Mouse (Mus musculus) thymus, postnatal 10 days (tissue): ENCODE measurements around the gene Fbp1.
A peak's percentile ranks its signal among the peaks of the same experiment; 100 is the strongest.
"Not testable (repeated sequence)": the region's sequence is repeated elsewhere in the genome, so short reads cannot be mapped to it uniquely, and the experiment has no call there.

Source experiments
- DNase-seq, 2 experiments: peaks; one replicate each; pipeline ENCODE4 v3.0.0; 2021; ENCODE audit warnings: low spot score in 2 of 2

Gene Fbp1

DNA sequence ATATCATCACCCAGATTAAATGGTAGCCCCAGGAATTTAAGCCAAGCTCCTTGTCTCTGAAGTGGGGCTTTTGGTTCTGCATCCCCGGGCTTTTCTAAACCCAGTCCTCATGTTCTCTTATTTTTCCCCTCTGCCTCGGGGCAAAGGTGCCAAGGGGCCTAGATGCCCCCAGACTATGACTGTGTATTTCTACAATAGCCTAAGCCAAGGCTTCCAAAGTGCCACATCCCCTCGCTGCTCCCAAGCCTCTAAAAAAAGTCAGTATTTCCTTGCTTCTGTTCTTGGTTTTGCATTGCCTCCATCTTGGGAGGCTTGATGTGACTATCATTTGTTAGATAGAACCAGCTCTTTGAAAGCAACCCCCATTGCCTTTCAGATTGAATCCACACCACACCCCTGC is 3.5 kb downstream of the Fbp1 start:
- DNase-seq: no peak

DNA sequence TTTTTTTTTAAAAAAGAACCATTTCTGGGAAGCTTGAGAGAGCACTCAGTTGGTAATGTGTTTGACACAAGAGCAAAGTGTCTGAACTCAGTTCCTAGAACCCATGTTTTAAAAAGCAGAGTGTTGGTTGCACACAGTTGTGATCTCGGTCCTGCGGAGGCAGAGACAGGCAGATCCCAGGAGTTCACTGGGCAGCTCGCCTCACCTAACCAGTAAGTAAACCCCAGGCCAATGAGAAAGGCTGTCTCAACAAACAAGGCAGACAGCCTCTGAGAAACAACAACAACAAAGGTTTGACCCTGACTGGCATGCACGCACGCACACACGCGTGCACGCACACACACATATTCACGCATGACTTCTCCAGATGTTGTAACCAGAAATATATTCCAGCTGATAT is 4.2 kb downstream of the Fbp1 start:
- DNase-seq: no peak

DNA sequence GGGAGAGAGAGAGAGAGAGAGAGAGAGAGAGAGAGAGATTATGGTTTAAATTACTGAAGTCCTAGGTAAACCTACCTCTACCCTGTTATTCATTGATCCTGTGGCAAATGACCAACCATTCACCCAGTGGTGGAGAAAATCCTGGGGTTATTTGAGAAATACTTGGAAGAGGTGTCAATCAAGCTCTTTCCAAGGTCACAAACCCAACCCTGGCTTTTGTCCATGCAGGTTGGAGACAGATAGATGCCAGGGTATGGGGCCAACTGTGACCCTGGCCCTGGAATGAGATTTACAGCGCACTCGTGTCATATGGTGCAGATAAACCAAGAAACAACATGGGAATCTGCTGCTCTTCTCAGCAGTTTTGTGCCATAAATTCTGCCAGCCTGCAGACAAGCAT is 4.6 kb downstream of the Fbp1 start:
- no peak for DNase-seq

DNA sequence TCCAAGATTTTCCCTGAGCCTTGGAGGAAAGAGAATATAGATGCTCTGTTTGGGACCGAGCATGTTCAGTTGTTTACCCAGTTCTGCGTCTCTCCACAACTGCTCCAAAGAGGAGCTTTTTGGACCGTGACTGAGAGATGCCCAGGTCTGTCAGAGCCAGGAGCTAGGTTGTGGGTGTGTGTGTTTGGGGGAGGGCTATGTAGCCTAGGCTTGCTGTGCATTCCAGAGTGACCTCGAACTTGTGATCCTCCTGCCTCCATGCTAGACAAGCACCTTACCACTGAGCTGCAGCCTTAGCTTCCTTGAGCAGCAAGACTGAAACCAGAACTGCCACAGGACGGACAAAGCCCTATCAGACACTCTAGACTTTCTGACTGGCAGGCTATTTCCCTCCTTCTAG is 5.2 kb downstream of the Fbp1 start:
- DNase-seq: no peak

DNA sequence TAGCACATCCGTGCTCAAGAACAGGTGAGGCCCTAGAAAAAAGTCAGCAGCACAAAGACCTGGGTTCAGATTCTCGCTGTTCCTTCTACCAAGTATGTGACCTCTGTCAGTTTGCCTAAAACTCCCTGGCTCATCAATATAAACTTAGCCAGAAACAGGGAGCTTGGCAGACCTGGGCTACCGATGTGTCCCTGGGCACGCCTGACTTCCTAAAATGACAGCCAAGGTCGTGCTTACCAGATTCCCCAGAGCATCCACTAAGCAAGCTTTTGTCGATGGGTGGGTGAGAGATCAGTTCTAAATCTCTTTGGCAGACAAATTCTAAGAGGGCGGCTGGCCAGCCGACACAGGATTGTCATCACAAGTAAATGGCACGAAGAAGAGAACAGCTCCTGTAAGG is 6.7 kb downstream of the Fbp1 start:
- no peak for DNase-seq

DNA sequence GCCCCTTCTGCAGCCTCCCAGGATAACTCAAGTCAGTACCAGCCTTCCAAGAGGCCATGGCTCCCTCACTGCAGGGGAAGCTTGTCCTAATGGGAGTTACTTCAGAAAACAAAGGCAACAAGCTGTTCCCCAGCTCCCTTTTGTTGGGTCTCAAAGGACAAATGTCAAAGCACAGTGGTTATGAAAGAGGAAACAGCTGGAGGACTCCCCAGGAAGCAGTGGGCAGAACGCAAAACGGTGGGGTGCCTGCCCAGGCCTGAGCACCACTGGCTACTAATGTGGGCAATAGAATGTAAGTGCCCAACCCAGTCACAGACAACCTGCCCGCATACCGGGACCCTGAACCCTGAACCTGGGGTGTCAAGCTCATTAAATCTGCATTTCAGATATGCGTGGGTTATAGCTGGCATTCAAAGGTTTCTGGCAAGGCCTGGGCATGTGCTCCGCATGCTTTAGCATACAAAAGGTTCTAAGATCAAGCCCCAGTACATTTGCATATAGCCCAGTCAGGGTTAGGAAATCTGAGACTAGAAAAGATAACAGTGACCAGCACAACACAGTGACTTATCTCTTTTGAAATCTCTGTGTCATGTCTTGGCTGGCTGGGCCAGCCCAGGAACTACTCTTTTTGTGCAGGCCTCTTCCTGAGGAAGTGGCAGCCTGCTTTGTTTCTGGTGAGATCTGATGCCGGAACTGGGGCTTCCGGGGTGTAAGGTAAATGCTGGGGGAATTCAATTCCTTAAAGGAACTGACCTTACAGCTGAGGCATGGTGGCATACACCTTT is 8.1 kb downstream of the Fbp1 start:
- peak; percentile 36 to 37 for DNase-seq

DNA sequence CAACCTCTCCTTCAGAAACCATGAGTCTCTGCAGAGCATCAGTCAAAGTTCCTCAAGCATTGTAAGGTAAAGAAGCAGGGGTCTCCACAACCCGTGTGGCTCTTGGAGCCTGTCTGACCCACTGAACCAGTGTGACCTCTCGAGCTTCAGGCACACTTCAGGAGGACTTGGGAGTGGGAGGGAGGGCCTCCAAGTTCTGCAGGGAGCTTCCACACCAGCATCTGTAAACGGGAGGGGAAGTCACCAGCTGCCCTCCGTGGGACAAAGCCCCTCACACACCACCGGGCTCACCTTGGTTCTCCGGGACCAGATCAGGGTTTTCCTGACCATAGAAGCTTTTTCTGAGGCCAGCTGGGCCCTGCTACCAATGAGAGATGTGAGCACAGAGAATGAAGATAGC is 8.7 kb downstream of the Fbp1 start:
- DNase-seq: no peak

DNA sequence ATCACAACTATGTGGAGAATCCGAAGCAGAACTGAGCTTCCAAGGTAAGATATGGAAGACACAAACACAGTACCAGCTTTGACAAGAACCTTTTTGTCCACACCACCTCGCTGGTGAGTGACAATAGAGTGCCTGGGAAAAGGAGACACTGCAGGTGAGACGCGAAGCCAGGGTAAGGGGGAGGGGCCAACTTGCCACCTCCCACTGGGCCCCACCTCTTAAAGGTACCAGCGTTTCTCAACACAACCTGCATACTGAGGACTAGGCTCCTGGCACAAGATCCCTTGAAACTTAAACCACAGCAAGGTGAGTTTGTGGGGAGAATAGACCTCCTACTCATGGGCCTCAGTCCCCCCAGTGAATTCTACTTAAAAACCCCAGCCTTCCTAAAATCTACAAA is 10.8 kb downstream of the Fbp1 start:
- no peak for DNase-seq

DNA sequence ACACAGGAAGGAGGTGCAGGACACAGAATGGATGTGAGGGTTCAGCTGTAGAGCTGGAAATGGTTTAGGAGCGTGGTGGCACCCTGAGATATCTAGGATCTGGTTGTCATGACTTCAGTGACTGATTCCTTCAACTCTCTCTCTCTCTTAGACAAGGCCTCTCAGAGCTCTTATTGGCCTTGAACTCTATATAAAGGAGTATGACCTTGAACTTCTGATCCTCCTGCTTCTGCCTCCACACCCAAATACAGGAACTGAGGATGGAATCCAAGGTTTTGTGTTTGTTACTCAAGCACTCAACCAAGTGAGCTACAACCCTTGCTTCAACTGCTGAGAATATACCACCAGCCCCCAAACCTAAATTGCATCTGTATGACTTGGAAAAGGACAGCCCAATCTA is 12.0 kb downstream of the Fbp1 start:
- no peak for DNase-seq

DNA sequence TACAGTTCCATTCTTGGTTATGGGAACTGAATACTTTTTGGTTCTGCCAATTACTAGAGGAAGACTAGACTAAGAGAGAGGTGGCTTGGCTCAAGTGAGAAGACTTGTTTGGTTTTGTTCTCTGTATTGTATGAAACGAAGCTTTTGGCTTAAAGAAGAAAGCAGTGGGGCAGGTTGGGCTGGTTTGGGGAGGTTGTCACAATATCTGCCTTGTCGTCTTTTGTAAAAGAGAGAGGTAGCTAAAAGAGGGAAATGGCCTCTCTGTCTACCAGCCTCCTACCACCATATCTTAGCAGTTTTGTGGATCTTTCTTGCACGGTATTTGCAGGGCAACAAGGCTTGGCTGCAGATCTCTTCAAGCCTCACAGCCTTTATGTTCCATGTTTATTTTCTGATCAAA is 15.8 kb downstream of the Fbp1 start:
- DNase-seq: no peak

DNA sequence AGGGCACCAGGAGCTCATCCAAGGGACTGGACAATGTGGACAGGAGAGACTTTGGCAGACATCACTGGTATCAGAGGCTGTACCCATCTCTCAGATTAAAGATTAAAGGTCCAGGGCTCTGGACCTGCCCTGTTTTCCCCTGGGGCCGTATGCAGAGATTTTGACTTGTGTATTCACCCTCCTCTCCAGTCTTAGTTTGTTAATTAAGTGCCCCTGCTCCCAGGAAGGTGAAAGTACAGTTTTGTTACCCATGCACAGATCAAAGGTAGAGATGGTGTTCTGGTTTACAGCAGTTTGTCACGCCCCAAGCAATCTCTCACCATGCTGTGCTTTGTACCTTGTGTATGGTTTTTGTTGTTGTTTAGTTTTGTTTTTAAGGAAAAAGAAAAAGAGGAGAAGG is 17.5 kb downstream of the Fbp1 start:
- DNase-seq: no peak

DNA sequence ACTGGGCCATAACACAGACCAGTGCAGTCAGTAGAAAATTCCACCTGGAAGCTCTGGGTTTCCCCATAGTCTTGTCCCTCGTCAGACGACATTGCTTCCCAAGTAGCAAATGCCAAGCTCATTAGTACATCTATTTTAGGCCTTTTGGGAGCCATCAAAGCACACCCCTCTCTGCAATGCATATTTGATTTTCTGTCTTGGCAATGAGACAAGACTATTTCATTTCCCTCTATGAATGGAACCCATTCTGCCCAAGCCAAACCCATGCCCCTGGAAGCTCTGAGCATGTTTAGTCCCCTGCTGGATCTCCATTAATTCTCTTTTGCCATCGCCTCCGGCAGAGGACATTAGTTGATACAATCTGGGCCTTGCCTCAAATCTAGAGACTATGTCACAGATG is 21.3 kb downstream of the Fbp1 start:
- DNase-seq: no peak

DNA sequence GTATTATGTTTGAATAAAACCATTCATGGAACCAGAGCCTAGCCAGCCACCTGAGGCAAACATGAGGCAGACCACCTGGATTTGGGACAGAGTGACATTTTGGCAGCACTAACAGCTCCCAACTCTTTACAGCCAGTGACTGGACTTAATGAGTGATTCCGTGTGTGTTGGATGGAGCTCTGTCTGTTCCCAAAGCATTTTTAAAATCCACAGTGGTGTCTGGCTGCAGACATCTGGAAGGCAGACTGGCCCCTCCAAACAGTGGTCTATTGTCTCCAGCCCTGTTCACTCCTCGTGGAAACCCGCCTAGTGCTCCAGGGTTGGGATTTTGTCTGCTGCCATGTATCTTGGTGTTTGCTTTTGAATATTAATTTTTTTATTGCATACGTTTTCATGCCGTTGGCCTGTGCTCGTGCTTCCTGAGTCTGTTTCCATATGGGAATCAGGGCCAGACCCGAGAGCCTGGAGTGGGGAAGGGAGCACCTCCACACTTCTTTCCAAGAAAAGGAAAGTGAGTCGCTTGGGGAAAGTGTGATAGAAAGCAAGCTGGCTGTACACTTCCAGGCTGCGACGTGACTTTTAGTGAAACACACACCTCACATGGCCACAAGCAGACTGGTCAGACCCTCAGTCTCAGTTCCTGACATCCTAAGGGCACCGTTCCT is 22.3 kb downstream of the Fbp1 start:
- DNase-seq: no peak

DNA sequence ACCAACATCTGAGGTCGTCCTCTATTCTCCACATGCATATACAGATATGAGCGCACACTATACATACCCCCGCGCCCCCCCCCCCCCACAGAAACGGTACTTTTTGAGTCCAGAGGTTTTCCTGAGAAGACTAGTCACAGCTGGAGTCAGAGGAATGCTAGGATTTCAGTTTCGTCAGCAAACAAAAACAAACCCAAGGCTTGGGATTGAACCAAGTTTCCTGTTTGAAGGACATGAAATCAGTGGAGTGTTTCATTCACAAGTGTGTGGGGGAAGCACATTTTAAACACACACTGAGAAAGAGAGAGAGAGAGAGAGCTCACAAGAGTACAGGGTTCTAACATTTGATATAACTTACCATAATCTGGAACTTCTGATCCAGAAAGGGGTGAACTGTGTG is 24.3 kb downstream of the Fbp1 start:
- DNase-seq: no peak

DNA sequence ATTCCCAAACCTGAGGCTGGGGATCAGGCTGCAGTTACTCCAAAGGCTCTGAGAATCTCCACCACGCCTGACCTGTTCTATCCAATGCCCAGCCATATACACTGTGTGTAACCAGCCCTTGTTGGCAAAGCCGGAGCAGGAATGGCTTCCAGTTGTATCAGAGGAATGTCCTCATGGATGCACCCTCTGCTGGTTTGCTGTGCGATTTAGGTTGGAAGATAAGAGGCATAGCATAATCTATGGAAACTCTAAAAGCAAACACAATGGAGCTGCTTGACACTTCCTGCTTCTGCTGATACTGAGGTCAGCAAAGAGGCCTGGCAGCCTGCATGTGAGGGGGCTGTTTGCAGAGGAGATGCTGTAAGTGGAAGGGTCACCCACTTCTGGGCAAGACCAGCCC is 25.2 kb downstream of the Fbp1 start:
- DNase-seq: no peak

DNA sequence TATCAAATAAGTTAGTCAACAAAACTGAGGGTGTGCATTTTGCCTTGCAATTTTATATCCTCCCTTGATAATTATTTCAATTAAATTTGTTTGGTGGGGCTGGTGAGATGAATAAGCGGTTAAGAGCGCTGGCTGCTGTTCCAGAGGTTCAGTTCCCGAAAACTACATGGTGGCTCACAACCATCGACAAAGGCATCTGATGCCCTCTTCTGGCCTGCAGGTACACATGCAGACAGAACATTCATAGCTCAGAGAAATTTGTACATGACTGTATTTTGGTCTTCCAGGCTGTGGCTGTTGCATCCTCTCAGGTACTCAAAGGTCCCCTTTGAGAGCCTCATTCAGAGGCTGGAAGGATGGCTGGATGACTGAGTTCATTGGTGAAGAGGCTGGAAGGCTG is 28.0 kb downstream of the Fbp1 start:
- no peak for DNase-seq

DNA sequence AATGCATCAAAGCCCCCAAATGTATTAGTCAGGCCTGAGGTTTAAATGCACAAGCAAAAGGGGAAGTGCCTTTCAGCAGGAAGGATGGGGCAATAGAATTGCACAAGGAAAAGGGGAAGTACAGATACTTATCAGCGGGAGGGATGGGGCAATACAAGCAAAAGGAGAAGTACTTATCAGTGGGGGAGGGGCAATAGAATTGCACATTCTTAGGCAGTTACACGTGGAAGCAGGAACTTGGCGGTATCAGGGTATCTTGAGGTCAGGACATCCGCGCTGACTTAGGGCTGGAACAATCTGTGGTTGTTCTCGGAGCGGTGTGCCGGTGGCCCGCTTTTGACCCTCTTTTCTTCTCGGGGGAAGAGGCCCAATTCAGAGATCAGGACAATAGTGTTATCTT is 28.8 kb downstream of the Fbp1 start:
- not testable (repeated sequence) for DNase-seq

DNA sequence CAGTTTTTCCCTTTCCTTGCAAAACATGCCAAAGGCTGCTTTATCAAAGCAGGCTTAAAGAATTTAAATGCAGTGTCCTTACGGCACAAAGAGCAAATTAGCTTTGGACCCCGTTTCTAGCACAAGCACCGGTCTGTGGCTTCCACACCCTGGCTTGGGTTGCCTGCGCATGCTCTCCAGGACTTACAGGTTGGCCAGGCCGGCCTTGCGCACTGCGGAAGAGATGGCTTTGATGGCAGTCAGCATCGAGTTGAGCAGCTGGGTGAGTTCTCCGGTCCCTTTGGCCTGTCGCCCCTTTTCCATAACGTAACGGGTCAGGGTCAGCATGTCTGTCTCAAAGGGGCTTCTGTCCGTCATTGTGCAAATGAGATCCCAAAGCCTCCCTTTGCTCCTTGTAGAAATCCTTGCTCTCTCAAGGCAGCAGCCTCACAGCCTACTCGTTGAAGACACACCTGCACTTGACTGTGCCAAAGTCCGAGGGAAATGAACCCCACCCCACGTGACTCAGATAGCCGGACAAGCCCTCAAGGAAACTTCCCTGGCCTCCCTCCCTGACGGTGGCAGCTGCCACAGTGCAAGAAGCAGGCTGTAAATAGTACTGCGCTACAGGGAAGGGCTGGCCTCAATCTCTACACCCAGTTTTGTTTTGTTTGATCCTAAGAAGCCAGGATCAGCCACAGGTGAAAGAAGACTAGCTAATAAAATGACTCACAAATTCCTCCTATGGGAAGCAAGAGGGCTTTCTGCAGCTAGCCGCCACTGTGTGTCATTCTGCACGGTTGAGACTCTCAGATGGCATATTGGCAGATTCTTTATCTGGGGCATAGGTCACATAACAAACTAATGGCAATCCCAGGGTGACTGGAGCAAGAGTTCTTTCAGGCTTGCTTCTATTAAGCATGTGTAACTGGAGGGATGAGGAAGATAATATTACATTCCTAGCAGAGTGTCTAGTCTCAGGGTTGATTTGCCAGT is 29.9 kb downstream of the Fbp1 start, which contains the start of gene Fbp2:
Gene Fbp2 (minus strand): TSS at position 482 of the 975 bp plus-strand sequence.
- DNase-seq: no peak

DNA sequence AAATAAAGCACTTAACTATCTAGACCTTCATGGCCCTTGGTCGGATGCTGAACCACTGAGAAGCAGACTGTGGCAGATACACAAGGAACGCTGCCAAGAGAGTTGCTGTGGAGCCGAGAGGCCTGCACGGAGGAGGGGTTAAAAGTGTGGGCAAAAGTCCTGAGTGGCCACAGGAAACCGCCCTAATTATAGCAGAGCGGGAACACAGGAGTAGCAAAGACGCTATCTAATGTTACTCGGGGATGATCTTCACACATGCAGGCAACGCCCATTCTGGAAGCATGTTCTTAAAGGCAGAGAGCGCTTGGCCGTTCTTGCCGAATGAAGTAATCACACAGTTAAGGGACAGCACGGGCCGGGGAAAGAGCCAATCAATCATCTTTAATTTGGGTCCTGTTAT is 31.2 kb downstream of the Fbp1 start:
- DNase-seq: no peak

DNA sequence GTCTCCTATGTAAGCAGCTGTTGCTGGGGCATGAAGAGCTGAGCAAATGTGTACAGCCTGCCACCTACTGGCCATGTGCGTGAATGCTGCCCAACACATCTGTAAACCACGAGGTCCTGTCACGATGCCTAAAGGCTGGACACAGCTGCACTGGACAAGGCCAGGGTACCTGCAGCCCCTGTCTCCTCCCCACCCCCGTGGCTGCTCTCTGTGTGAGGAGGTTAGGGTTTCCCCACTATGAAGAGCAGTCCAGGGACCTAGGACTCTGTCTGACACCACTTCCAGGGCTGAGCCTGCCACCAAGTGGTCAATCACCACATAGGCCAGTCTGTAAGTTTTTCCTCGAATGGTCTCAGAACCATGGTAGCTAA is 31.8 kb downstream of the Fbp1 start:
- peak; percentile 34 to 66 for DNase-seq

DNA sequence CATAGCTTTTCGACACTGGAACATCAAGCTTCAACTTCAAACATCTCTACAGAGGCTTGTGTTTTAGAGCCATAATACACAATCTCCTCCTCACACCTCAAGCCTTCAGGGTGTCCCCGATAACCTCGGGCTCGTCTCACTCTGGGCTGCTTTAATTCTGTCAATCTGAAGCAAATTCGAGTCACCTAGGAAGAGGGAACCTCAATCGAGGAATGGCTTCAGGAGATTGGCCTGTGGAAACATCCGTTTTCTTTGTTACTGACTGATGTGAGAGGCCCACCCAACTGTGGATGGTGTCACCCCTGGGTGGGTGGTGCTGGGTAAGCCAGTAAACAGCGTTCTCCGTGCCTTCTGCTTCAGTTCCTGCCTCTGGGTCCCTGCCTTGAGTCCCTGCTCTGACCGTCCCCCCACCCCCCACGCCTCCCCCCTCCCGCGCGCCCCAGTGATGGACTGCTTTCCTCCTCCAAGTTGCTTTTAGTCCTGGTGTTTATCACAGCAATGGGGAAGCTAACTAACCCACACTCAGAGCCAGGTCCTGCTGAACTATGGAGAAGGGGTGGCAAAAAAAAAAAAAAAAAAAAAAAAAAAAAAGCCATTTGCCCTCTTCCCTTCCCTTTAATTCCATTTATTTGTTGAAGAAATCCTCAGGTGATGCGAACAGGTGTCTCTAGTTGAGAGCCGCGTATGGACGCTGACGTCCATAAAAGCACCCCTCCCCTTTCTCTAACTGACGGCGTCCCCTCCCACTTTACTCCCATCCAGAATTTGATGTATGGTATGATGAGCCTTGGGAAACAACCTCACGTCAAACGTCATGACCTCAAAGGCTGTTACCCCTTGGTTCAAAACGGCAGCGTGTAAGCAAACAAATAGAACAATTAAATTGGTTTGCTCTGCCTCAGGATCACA is 32.4 kb downstream of the Fbp1 start:
- DNase-seq: no peak
